Mouse (Mus musculus) B cell, adult (primary cell): ENCODE data around the gene Olfr140. TPM values are rescaled to one million over a fixed set of nuclear protein-coding genes. Genes with fewer than 3 reads are reported as not detected.

Source experiments
- total RNA-seq: library from RNA; stranded (reverse); gene quantifications from 4 replicates; pipeline ENCODE4 v1.2.4, GENCODE M21; 2023; ENCODE audit not compliant: inconsistent age

The Olfr140 gene
- not detected in 4 replicates for total RNA-seq

DNA sequence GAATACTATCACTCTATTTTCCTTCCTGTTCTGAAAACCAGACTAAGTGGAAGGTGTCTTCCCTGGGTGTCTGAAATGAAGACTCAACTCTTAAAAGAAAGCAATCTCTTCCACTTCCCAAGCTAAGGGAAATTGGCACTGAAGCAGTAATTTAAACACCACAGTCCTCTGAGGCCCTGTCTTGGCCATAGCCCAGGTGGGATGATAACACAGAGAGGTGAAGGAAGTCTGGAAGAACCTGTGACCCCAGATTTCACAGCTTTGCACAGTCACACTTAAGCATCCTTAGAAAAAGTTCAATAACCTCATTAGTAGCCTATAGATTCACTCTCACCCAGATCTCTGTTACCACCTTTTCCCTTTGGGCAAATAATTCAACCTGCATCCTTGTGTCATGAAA, at the start of gene Olfr140:
Olfr140 (minus strand) TSS at position 101 of the 400 bp plus-strand sequence.

DNA sequence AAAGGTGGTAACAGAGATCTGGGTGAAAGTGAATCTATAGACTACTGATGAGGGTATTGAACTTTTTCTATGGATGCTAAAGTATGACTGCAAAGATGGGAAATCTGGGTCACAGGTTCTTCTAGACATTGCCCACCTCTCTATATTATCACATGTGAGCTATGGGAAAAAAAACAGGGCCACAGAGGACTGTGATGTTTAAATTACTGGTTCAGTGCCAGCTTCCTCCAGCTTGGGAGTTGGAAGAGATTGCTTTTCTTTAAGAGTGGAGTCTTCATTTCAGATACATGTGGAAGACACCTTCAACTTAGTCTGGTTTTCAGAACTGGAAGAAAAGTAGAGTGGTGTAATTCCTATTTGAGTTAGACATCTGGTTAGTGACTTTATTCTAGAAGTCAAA, 28.4 kb downstream of the Olfr140 start, which contains the start of gene Olfr1265:
Olfr1265 (plus strand) TSS at position 301 of the 400 bp plus-strand sequence.

DNA sequence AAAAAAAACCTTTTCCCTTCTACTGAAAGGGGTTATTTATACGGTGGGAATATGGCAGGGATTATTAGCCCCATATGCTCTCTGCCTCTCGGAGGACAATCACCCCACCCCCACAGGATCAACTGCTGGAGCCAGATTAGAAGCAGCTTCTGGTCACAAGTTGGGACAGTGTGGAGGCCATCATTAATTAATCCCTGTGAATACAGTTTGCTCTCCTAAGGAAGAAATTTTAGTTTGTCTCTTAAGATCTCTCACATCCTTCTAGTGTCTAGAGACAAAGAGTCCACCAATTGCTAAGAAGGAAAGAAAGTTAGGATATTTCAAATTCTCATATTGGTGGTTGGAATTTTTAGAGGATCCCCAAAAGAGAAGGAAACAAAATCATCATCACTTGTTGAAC, 37.9 kb downstream of the Olfr140 start, which contains the start of gene Olfr1264:
Olfr1264 (minus strand) TSS at position 101 of the 400 bp plus-strand sequence.

DNA sequence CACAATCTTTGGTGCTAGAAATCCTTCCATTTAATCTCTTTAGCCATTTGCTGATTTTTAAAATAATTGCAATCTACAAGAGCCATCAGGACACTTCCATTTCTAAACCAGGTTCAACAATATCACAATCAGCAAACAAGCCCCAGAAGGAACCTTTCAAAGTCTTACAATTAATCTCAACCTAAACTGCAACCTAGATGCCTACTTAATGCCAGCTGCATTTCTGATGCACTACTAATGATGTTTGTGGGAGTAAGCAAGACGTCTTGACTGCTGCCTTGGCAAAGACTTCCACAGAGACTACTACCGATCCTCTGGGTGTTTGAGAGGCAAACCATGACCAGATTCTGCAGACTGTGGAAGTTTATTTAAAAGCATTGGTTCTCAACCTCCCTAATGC, 51.6 kb downstream of the Olfr140 start, which contains the start of gene Olfr1263:
Olfr1263 (plus strand) TSS at position 301 of the 400 bp plus-strand sequence.

DNA sequence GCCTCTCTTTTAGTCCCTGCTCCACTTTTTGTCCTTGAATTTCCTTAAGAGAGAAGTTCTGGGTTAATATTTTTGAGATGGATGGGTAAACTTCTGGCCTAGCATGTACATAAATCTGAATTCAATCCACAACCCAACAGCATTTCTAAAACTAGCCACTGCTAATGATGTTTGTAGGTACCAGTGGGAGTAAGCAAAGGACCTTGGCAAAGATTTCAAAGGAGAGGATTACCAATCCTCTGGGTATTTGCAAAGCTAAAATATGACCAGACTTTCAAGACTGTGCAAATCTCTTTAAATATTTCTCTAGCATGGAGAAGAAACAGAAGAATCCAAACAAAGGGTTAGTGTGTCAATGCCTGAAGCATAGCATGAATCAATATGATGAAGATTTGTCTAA, 63.5 kb downstream of the Olfr140 start, which contains the start of gene Olfr1262:
Olfr1262 (plus strand) TSS at position 301 of the 400 bp plus-strand sequence.

Other genes starting within 250 kb of the Olfr140 start
- not detected in 4 replicates for gene Olfr1256, start 222.0 kb downstream of the Olfr140 start, total RNA-seq
- not detected in 4 replicates for gene Olfr48, start 215.4 kb downstream of the Olfr140 start, total RNA-seq
- not detected in 4 replicates for gene Olfr1257, start 185.2 kb downstream of the Olfr140 start, total RNA-seq
- not detected in 4 replicates for gene Olfr1258, start 136.3 kb downstream of the Olfr140 start, total RNA-seq
- gene Olfr1259, start 114.9 kb downstream of the Olfr140 start, total RNA-seq, result not detected in 4 replicates
- gene Olfr1260, start 89.3 kb downstream of the Olfr140 start, total RNA-seq, result not detected in 4 replicates
- gene Olfr1261, start 72.4 kb downstream of the Olfr140 start, total RNA-seq, result not detected in 4 replicates
- not detected in 4 replicates for gene Olfr1262, start 63.4 kb downstream of the Olfr140 start, total RNA-seq
- not detected in 4 replicates for gene Olfr1263, start 51.5 kb downstream of the Olfr140 start, total RNA-seq
- not detected in 4 replicates for gene Olfr1264, start 38.0 kb downstream of the Olfr140 start, total RNA-seq
- not detected in 4 replicates for gene Olfr1265, start 28.3 kb downstream of the Olfr140 start, total RNA-seq
- gene Olfr1269, start 57.8 kb upstream of the Olfr140 start, total RNA-seq, result not detected in 4 replicates
- gene Olfr32, start 78.7 kb upstream of the Olfr140 start, total RNA-seq, result not detected in 4 replicates
- gene Olfr1270, start 89.5 kb upstream of the Olfr140 start, total RNA-seq, result not detected in 4 replicates
- 0.26 to 0.27 TPM in 2 of 4 replicates, not detected in the others for gene Olfr1506, start 160.9 kb upstream of the Olfr140 start, total RNA-seq
- not detected in 4 replicates for gene Olfr142, start 194.0 kb upstream of the Olfr140 start, total RNA-seq
- gene Olfr1271, start 207.4 kb upstream of the Olfr140 start, total RNA-seq, result not detected in 4 replicates
- not detected in 4 replicates for gene Olfr1272, start 229.2 kb upstream of the Olfr140 start, total RNA-seq